Mouse (Mus musculus): ENCODE measurements around the gene Ugt1a7c. TPM values are rescaled to one million over a fixed set of nuclear protein-coding genes. Genes with fewer than 3 reads are reported as not detected.
A peak's percentile ranks its signal among the peaks of the same experiment; 100 is the strongest.
"Not testable (repeated sequence)": the region's sequence is repeated elsewhere in the genome, so short reads cannot be mapped to it uniquely, and the experiment has no call there.

Gene Ugt1a7c
- polyA plus RNA-seq, 1 experiment from 2014 or later = 82.7 TPM

- H3K36me3 ChIP-seq (ENCODE audit: control insufficient read depth, insufficient read depth, low read length) = no peaks in the 10 kb centered on the region
- no peak overlapping the region for H3K9ac ChIP-seq (ENCODE audit: low read depth, low read length)
- no peaks in the 10 kb centered on the region for H3K9me3 ChIP-seq (ENCODE audit: control insufficient read depth, low read length)
- no peak overlapping the region for H3K4me2 ChIP-seq (ENCODE audit: low read depth, low read length)
- peak; percentile 94 for ATAC-seq
- H3K27me3 ChIP-seq (replicated peaks; ENCODE audit: control insufficient read depth, insufficient read depth, low read length) = no peaks in the 10 kb centered on the region
- no peaks in the 10 kb centered on the region; the same call in 1 of the 2 replicates for H3K4me1 ChIP-seq (ENCODE audit: control insufficient read depth, insufficient read depth, low read length)
- WGBS = 45% methylated on average over 1 of the region's 1 CpGs
- no peak overlapping the region for H3K4me3 ChIP-seq (ENCODE audit: low read length)
- H3K27ac ChIP-seq (ENCODE audit: low read length) = peak overlapping the region; percentile 61
These were observed 8.7 kb upstream of the Ugt1a7c start for GRCm38 (mm10) chr1:88086125-88086524.

- 59% methylated on average over 3 of the region's 3 CpGs for WGBS
- Histone ChIP-seq H3K9ac (ENCODE audit: low read depth, low read length) (no peak within 1 kb of the TSS), H3K4me2 (ENCODE audit: low read depth, low read length) (no peak within 1 kb of the TSS), H3K27ac (ENCODE audit: low read length) (no peak within 1 kb of the TSS), H3K4me1 (ENCODE audit: control insufficient read depth, insufficient read depth, low read length) (no peaks in the 10 kb centered on the region; the same call in 1 of the 2 replicates), H3K36me3 (ENCODE audit: control insufficient read depth, insufficient read depth, low read length) (no peaks in the 10 kb centered on the region), H3K4me3 (ENCODE audit: low read length) (no peak within 1 kb of the TSS), H3K9me3 (ENCODE audit: control insufficient read depth, low read length) (no peaks in the 10 kb centered on the region), H3K27me3 (replicated peaks; ENCODE audit: control insufficient read depth, insufficient read depth, low read length) (no peaks in the 10 kb centered on the region)
- no peak for ATAC-seq
These were observed 7.3 kb upstream of the Ugt1a7c start, which contains the start of gene Ugt1a8 for GRCm38 (mm10) chr1:88087513-88087912. Ugt1a8 (plus strand) TSS chr1:88087813.

DNA sequence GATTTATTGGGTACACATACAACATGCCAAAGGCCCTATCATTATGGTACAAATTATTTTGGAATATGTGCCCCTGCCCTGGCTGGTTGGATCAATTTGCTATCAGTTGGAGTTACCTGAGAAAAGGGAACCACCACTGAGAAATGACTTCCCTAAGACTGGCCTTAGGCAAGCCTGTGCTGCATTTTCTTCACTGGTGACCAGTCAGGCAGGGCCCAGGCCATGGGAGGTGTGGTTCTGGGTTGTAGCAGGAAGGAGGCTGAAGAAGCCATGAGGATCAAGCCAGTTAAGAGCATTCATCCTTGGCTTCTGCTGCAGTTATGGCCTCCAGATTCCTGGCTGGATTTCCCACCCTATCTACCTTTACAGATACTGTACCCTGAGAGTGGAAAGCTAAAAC is 2.5 kb upstream of the Ugt1a7c start:
- ATAC-seq = no peak
- Histone ChIP-seq H3K27me3 (replicated peaks; ENCODE audit: control insufficient read depth, insufficient read depth, low read length) (no peaks in the 10 kb centered on the region), H3K36me3 (ENCODE audit: control insufficient read depth, insufficient read depth, low read length) (no peaks in the 10 kb centered on the region), H3K9ac (ENCODE audit: low read depth, low read length) (no peak overlapping the region), H3K4me1 (ENCODE audit: control insufficient read depth, insufficient read depth, low read length) (no peaks in the 10 kb centered on the region; the same call in 1 of the 2 replicates), H3K9me3 (ENCODE audit: control insufficient read depth, low read length) (no peaks in the 10 kb centered on the region), H3K4me3 (ENCODE audit: low read length) (no peak overlapping the region), H3K4me2 (ENCODE audit: low read depth, low read length) (no peak overlapping the region), H3K27ac (ENCODE audit: low read length) (no peak overlapping the region)

GRCm38 (mm10) chr1:88094270-88094676 is 589 bp upstream of the Ugt1a7c start:
- H3K4me1 ChIP-seq (ENCODE audit: control insufficient read depth, insufficient read depth, low read length); H3K27me3 ChIP-seq (replicated peaks; ENCODE audit: control insufficient read depth, insufficient read depth, low read length); H3K9ac ChIP-seq (ENCODE audit: low read depth, low read length); H3K9me3 ChIP-seq (ENCODE audit: control insufficient read depth, low read length); H3K36me3 ChIP-seq (ENCODE audit: control insufficient read depth, insufficient read depth, low read length); H3K4me3 ChIP-seq (ENCODE audit: low read length): not testable (repeated sequence)
- H3K27ac ChIP-seq (ENCODE audit: low read length) = peak overlapping the region; percentile 89
- H3K4me2 ChIP-seq (ENCODE audit: low read depth, low read length) = peak overlapping the region; percentile 49; the same call in 1 of the 2 replicates
- 58% methylated on average over 3 of the region's 3 CpGs for WGBS
- peak; percentile 69; the same call in 1 of the 2 replicates for ATAC-seq

DNA sequence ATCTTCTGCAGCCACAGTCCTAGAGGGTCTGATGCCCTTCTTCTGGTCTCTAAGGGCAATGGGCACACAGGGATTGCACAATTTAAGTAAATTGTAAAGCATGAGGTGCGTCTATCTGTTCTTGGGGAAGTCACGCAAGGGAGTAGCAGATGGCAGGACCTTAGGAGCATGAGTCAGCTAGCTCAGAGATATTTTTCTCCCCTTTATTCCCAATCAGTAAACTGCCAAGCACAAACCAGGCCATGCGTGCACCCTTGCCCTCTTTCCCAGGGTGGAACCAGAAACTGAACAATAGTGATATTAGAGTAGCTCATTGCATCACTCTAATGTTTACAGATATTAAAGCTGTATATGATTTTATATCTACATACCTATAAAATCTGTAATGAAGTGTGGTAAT is 3.7 kb downstream of the Ugt1a7c start:
- H3K4me2 ChIP-seq (ENCODE audit: low read depth, low read length); H3K27me3 ChIP-seq (replicated peaks; ENCODE audit: control insufficient read depth, insufficient read depth, low read length); H3K27ac ChIP-seq (ENCODE audit: low read length); H3K9me3 ChIP-seq (ENCODE audit: control insufficient read depth, low read length); H3K4me1 ChIP-seq (ENCODE audit: control insufficient read depth, insufficient read depth, low read length); H3K36me3 ChIP-seq (ENCODE audit: control insufficient read depth, insufficient read depth, low read length); H3K9ac ChIP-seq (ENCODE audit: low read depth, low read length); H3K4me3 ChIP-seq (ENCODE audit: low read length): not testable (repeated sequence)
- ATAC-seq = peak; percentile 69
- WGBS = 53% methylated on average over 3 of the region's 3 CpGs

DNA sequence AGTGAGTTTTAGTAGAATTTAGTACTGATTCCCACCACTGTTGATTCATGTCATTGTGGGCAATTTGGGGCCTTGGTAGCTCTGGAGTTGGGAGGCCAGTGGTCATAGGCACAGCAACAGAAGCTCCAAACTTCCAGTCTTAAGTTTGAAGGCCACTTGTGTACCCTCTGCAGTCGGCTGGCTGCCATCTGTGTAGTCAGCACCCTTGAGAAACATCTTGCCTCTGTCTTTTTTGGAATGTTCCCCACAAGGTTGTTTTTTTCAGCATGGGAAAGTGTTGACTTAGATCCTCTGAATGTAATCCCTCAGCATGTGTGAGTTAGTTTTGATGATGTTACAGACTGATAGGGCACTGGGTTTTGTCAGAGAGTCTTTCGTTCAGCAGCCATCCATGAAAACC is 4.8 kb downstream of the Ugt1a7c start:
- H3K36me3 ChIP-seq (ENCODE audit: control insufficient read depth, insufficient read depth, low read length); H3K4me2 ChIP-seq (ENCODE audit: low read depth, low read length); H3K4me3 ChIP-seq (ENCODE audit: low read length); H3K27me3 ChIP-seq (replicated peaks; ENCODE audit: control insufficient read depth, insufficient read depth, low read length); H3K4me1 ChIP-seq (ENCODE audit: control insufficient read depth, insufficient read depth, low read length); ATAC-seq; H3K27ac ChIP-seq (ENCODE audit: low read length); H3K9ac ChIP-seq (ENCODE audit: low read depth, low read length); H3K9me3 ChIP-seq (ENCODE audit: control insufficient read depth, low read length): not testable (repeated sequence)
- WGBS = 87% methylated on average over 2 of the region's 2 CpGs

GRCm38 (mm10) chr1:88103019-88103418 is 8.2 kb downstream of the Ugt1a7c start, which contains the start of gene Ugt1a6b:
Ugt1a6b (plus strand) TSS chr1:88103252.
- H3K9me3 ChIP-seq (ENCODE audit: control insufficient read depth, low read length); H3K27me3 ChIP-seq (replicated peaks; ENCODE audit: control insufficient read depth, insufficient read depth, low read length); H3K4me2 ChIP-seq (ENCODE audit: low read depth, low read length); H3K4me3 ChIP-seq (ENCODE audit: low read length); H3K36me3 ChIP-seq (ENCODE audit: control insufficient read depth, insufficient read depth, low read length); H3K9ac ChIP-seq (ENCODE audit: low read depth, low read length); H3K27ac ChIP-seq (ENCODE audit: low read length): not testable (repeated sequence)
- WGBS = 83% methylated on average over 2 of the region's 3 CpGs
- peak; percentile 11; the same call in 1 of the 2 replicates for ATAC-seq
- peaks cover 16% of the 10 kb centered on the region for H3K4me1 ChIP-seq (ENCODE audit: control insufficient read depth, insufficient read depth, low read length)

GRCm38 (mm10) chr1:88103697-88104468 is 9.0 kb downstream of the Ugt1a7c start:
- 0 out of 2 replicates have a peak, but pooled peaks have one; percentile 52 for ATAC-seq
- H3K9me3 ChIP-seq (ENCODE audit: control insufficient read depth, low read length); H3K36me3 ChIP-seq (ENCODE audit: control insufficient read depth, insufficient read depth, low read length); H3K9ac ChIP-seq (ENCODE audit: low read depth, low read length); H3K4me3 ChIP-seq (ENCODE audit: low read length); H3K27me3 ChIP-seq (replicated peaks; ENCODE audit: control insufficient read depth, insufficient read depth, low read length); H3K4me2 ChIP-seq (ENCODE audit: low read depth, low read length); H3K27ac ChIP-seq (ENCODE audit: low read length): not testable (repeated sequence)
- H3K4me1 ChIP-seq (ENCODE audit: control insufficient read depth, insufficient read depth, low read length) = peaks cover 16% of the 10 kb centered on the region
- WGBS = 63% methylated on average over 4 of the region's 5 CpGs

GRCm38 (mm10) chr1:88104667-88105430 is 10.0 kb downstream of the Ugt1a7c start:
- no peak overlapping the region for H3K9ac ChIP-seq (ENCODE audit: low read depth, low read length)
- no peak for ATAC-seq

More at GRCm38 (mm10) chr1:88104667-88105430, 10.0 kb downstream of the Ugt1a7c start:
- Histone ChIP-seq H3K27ac (ENCODE audit: low read length) (no peak overlapping the region), H3K27me3 (replicated peaks; ENCODE audit: control insufficient read depth, insufficient read depth, low read length) (no peaks in the 10 kb centered on the region), H3K4me3 (ENCODE audit: low read length) (no peak overlapping the region), H3K4me1 (ENCODE audit: control insufficient read depth, insufficient read depth, low read length) (peaks cover 16% of the 10 kb centered on the region), H3K4me2 (ENCODE audit: low read depth, low read length) (no peak overlapping the region), H3K36me3 (ENCODE audit: control insufficient read depth, insufficient read depth, low read length) (no peaks in the 10 kb centered on the region), H3K9me3 (ENCODE audit: control insufficient read depth, low read length) (no peaks in the 10 kb centered on the region)
- WGBS = 95% methylated on average over 1 of the region's 1 CpGs

All from intestine, embryonic 16.5 days (tissue).